Mouse (Mus musculus) embryonic stem cell, embryonic (primary cell): ENCODE measurements around the gene Zdhhc7.

Source experiments
- CTCF ChIA-PET, 4 experiments: fragments of 300-600 bp in 2 of 4; fragments of 350-600 bp in 2 of 4; sonication (Branson Sonifier 250); formaldehyde crosslinking; loops; one replicate each; lab custom pipeline; 2022; ENCODE audit warnings: inconsistent platforms in 2 of 4; lab: Charles Lee
- POLR2A ChIA-PET, 4 experiments: fragments of 300-600 bp in 2 of 4; fragments of 350-600 bp in 2 of 4; sonication (Branson Sonifier 250); formaldehyde crosslinking; loops; one replicate each; lab custom pipeline; 2022; ENCODE audit warnings: antibody characterized with exemption in 4 of 4, inconsistent platforms in 1 of 4; lab: Charles Lee

Gene Zdhhc7

DNA sequence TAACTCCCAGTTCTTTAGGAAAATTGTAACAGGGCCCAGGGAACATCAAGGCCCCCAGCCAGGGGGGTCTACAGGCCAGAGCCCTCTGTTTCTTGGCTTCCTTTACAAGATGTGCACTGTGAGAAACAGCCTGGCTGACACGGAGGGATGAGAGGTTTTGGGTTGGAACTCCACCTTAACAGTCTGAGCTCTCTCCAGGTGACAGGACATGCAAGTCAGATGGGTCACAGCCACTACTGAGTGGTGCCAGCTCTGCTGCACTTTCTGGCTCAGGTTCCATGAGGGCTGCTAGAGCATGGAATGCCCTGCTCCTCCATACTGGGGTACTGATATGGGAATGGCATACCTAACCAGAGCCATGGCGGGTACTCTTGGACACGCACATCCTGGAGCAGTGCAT is 10.2 kb downstream of the Zdhhc7 start:
- ChIA-PET CTCF (no interaction called here), POLR2A (interaction anchor here in 1 of 4 experiments (1.1 kb wide), 1 partner anchor 9 kb away, joined by 3 read pairs; no protein-coding TSS in a partner anchor)

GRCm38 (mm10) chr8:120089511-120089910 is 11.8 kb downstream of the Zdhhc7 start:
- POLR2A ChIA-PET = interaction anchor here in 1 of 4 experiments (1.5 kb wide), 1 partner anchor 10 kb away, joined by 4 read pairs; no protein-coding TSS in a partner anchor
- CTCF ChIA-PET = no interaction called here

DNA sequence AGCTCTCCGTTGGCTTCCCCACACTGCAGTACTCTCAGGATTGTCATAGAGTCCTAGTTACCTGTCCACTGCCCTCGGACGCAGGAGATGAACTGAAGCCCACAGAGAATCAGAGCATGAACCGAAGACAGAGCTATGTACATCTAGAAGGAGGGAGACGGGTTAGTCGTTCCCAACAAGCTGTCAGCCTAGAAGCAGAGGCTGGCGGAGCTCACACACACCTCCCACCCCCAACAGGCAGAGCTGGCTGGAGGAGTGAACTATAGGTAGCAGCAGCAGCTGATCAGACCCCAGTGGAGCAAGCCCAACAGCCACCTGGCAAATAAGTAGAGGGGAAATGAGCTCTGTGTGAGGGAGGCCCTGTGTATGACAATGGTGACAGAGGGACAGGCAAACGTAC is 16.5 kb downstream of the Zdhhc7 start:
- POLR2A ChIA-PET = interaction anchor here in 2 of 4 experiments (0.5 to 0.6 kb wide), 2 partner anchors 18 to 975 kb away, joined by 3 read pairs; no protein-coding TSS in a partner anchor
- CTCF ChIA-PET = interaction anchor here in 3 of 4 experiments (0.5 to 1.7 kb wide), 4 partner anchors 13 to 1806 kb away, joined by 3 to 4 read pairs (median 3); no protein-coding TSS in a partner anchor

DNA sequence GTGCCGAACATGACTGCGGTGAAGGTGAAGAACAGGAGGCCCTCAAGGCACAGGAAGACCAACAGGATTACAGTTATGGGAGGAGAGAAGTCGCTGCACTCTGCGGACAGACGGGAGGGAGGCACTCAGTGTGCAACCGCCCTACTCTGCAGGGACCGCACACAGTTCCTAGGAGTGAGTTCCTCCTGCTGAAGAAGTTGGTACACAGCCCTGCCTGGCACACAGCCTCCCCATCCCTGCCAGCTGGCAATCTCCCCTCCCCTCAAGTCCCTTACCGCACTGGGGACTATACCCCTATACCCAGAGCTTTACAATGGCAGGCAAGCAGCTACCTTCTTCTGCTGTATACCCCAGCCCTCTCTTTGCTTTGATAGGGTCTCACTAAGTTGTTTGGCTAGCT is 18.0 kb downstream of the Zdhhc7 start:
- CTCF ChIA-PET = no interaction called here
- POLR2A ChIA-PET = no interaction called here

DNA sequence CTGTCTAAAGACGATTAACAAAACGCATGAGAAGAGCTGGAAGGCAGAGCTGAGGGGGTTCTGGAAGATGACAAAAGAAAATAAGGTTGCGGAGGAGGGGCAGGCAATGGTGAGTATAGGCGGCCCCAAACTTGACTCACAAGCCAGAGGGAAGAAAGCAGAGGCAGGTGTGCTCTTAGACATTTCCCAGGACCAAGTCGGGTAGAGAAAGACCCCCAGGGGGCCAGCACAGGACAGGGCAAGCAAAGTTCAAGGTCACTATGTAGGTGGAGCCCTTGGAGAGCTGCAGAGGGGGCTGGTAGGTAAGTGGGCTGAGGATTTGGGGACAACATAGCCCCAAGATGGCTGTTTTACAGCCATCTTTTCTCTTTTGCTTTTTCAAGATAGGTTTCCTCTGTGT is 21.9 kb downstream of the Zdhhc7 start:
- ChIA-PET POLR2A (interaction anchor here in 3 of 4 experiments (0.7 to 1.4 kb wide), 5 partner anchors 11 to 145 kb away, joined by 3 to 4 read pairs (median 3); no protein-coding TSS in a partner anchor), CTCF (interaction anchor here in 3 of 4 experiments (0.6 to 1.4 kb wide), 4 partner anchors 21 to 107 kb away, joined by 3 to 12 read pairs (median 4); no protein-coding TSS in a partner anchor)

DNA sequence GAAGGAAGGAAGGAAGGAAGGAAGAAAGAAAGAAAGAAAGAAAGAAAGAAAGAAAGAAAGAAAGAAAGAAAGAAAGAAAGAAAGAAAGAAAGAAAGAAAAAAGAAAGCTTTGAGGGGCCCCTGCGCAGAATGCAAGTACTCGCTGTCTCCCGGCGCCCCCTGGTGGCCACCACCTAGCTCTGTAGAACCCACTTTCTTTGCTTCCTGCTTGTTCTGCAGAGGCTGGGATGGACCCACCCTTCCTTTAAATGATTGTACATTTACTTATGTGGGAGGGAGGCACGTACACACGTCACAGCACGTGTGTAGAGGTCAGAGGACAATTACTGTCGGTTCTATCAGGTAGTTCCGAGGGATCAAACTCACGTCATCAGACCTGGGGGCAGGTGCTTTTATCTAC is 23.2 kb downstream of the Zdhhc7 start:
- ChIA-PET CTCF (interaction anchor here (0.5 to 2.3 kb wide), 42 partner anchors 9 to 409 kb away, joined by 3 to 9 read pairs (median 3); partner anchors contain the start of gene Crispld2 (in 2 of the 4)), POLR2A (interaction anchor here in 2 of 4 experiments (0.5 to 0.9 kb wide), 4 partner anchors 36 to 455 kb away, joined by 3 to 5 read pairs (median 4); partner anchors contain the start of genes 6430548M08Rik (in 1 of the 2) and Gse1 (in 1 of the 2))

GRCm38 (mm10) chr8:120075347-120075746 is 25.9 kb downstream of the Zdhhc7 start:
- ChIA-PET CTCF (interaction anchor here in 2 of 4 experiments (0.6 to 1.0 kb wide), 3 partner anchors 131 to 447 kb away, joined by 3 read pairs; no protein-coding TSS in a partner anchor), POLR2A (interaction anchor here in 1 of 4 experiments (1.4 kb wide), 1 partner anchor 10 kb away, joined by 3 read pairs; no protein-coding TSS in a partner anchor)

- ChIA-PET CTCF (interaction anchor here in 1 of 4 experiments (1.1 kb wide), 1 partner anchor 187 kb away, joined by 4 read pairs; no protein-coding TSS in a partner anchor), POLR2A (interaction anchor here in 1 of 4 experiments (1.4 kb wide), 1 partner anchor 9 kb away, joined by 3 read pairs; no protein-coding TSS in a partner anchor)
These were observed 26.8 kb downstream of the Zdhhc7 start for GRCm38 (mm10) chr8:120074516-120074915.

DNA sequence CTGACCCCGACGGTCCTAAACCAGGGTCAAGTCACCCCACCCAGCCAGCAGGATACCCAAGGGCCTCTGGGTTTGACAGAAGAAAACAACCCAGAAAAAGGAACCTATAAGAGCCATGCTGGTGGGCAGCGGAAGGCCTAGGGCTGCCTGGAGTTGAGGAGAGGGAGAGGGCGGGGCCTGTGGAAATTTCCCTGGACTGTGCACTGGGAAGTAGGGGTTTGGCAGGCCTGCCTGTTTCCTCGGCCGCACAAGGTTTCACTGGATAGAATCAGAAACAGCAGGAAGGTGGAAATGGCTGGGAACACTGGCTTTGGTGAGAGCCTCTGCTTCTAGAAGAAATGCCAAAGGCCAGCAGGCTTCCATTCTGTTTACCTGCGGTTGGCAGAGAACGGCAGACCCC is 28.5 kb downstream of the Zdhhc7 start:
- POLR2A ChIA-PET = no interaction called here
- CTCF ChIA-PET = interaction anchor here in 2 of 4 experiments (1.0 to 1.8 kb wide), 4 partner anchors 11 to 145 kb away, joined by 3 to 11 read pairs (median 6); partner anchors contain the start of gene Crispld2 (in 1 of the 2)

GRCm38 (mm10) chr8:120072259-120072658 is 29.0 kb downstream of the Zdhhc7 start:
- CTCF ChIA-PET = interaction anchor here in 2 of 4 experiments (0.7 to 1.9 kb wide), 18 partner anchors 11 to 290 kb away, joined by 3 to 11 read pairs (median 4); partner anchors contain the start of gene Crispld2 (in 1 of the 2)
- POLR2A ChIA-PET = interaction anchor here in 3 of 4 experiments (0.6 to 1.5 kb wide), 3 partner anchors 11 to 88 kb away, joined by 3 to 7 read pairs (median 3); no protein-coding TSS in a partner anchor

DNA sequence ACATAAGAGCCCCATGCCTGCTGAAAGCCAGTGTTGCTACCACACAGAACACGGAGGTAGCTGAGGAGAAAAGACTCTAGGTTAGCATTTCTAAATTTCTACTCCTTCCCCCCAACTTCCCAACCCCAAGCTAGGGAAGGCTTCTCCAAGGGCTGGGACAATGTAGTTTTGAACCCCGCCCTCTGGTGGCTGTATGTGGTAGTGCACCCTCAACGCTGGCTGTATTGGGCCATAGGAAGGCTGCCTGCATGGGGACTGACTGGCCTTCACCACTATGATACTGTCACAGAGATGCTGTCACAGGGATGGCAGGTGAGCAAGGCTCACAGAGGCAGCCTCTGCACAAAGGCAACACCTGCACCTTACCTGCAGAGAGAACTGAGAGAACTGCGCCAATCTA is 29.6 kb downstream of the Zdhhc7 start:
- ChIA-PET POLR2A (interaction anchor here in 3 of 4 experiments (0.6 to 1.5 kb wide), 4 partner anchors 10 to 88 kb away, joined by 3 to 7 read pairs (median 4); no protein-coding TSS in a partner anchor), CTCF (interaction anchor here in 2 of 4 experiments (0.5 to 1.9 kb wide), 26 partner anchors 10 to 1530 kb away, joined by 3 to 11 read pairs (median 4); partner anchors contain the start of gene Crispld2 (in 1 of the 2))

DNA sequence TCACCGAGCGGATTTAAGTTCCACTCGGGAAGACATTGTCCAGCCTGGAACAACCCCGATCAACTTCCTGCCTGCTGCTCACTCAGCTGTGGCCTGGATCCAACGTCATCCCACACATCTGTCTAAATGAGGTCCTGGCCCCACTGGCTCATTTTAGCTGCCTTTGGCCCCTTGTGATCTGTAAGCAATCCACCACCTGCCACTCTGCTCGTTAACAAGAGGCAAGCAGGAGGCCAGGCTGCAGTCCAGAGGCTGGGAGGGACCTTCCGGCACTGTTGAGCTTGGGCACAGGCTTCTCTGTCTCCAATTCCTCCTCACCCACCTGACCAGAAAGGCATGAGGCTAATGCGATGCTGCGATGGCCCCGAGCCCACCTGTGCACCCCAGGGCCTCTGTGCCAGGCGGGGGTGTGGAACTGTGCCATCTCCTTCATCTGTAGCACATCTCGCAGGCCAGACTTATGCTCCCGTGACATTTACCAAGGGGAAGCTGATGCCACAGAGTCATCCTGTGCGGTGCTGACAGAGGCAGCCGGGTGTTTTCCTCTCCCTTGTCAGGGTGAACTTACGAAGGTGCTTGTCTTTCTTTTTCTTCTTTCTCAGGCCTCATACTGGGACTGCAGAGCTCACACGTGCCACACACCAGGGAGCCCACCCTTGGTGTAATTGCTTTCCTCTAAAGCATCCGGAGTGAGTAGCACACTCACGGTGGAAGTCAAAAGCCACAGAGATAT is 33.2 kb downstream of the Zdhhc7 start:
- POLR2A ChIA-PET = no interaction called here
- CTCF ChIA-PET = interaction anchor here in 2 of 4 experiments (0.5 to 0.7 kb wide), 5 partner anchors 9 to 141 kb away, joined by 3 to 9 read pairs (median 4); no protein-coding TSS in a partner anchor

- ChIA-PET CTCF (interaction anchor here in 3 of 4 experiments (0.7 to 1.6 kb wide), 4 partner anchors 12 to 84 kb away, joined by 3 read pairs; no protein-coding TSS in a partner anchor), POLR2A (interaction anchor here in 2 of 4 experiments (0.6 to 1.8 kb wide), 4 partner anchors 8 to 1024 kb away, joined by 3 to 9 read pairs (median 3); no protein-coding TSS in a partner anchor)
These were observed 35.1 kb downstream of the Zdhhc7 start for GRCm38 (mm10) chr8:120066226-120066625.

GRCm38 (mm10) chr8:120065611-120066010 is 35.7 kb downstream of the Zdhhc7 start:
- CTCF ChIA-PET = interaction anchor here in 3 of 4 experiments (0.5 to 1.2 kb wide), 4 partner anchors 12 to 303 kb away, joined by 3 read pairs; no protein-coding TSS in a partner anchor
- POLR2A ChIA-PET = interaction anchor here in 2 of 4 experiments (0.7 to 1.8 kb wide), 2 partner anchors 9 to 1025 kb away, joined by 3 to 9 read pairs; no protein-coding TSS in a partner anchor

DNA sequence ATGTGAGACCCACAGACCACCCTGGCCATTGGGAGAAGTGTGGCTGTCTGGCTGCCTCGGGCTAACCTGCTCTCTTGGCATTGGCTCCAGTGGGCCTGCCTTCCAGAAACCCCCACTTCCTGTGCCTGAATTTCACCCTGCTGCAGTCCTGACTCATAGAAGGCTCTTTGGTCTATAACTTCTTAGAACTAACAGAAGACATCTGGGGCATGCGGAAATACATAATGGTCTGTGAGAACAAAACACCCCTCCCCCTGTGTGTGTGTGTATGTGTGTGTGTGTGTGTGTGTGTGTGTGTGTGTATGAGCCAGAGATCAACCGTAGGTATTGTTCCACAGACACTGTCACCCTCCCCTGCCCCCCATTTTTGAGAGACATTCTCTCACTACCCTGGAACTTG is 38.0 kb downstream of the Zdhhc7 start:
- ChIA-PET POLR2A (no interaction called here), CTCF (interaction anchor here in 2 of 4 experiments (0.5 to 1.1 kb wide), 3 partner anchors 18 to 281 kb away, joined by 3 read pairs; no protein-coding TSS in a partner anchor)

GRCm38 (mm10) chr8:120062742-120063141 is 38.5 kb downstream of the Zdhhc7 start:
- ChIA-PET CTCF (interaction anchor here in 2 of 4 experiments (0.5 to 1.1 kb wide), 3 partner anchors 16 to 280 kb away, joined by 3 read pairs; no protein-coding TSS in a partner anchor), POLR2A (no interaction called here)

- CTCF ChIA-PET = no interaction called here
- POLR2A ChIA-PET = no interaction called here
These were observed 44.2 kb downstream of the Zdhhc7 start for GRCm38 (mm10) chr8:120057078-120057477.

- CTCF ChIA-PET = interaction anchor here in 1 of 4 experiments (0.6 kb wide), 1 partner anchor 196 kb away, joined by 4 read pairs; no protein-coding TSS in a partner anchor
- POLR2A ChIA-PET = no interaction called here
These were observed 46.4 kb downstream of the Zdhhc7 start for GRCm38 (mm10) chr8:120054833-120055232.
